Mouse (Mus musculus) stomach, postnatal 0 days (tissue): ENCODE measurements around the gene Tmprss4.

Experiments
- CTCF ChIP-seq: IDR thresholded peaks from 2 replicates; pipeline ENCODE4 v1.5.1; 2016; ENCODE audit warnings: antibody characterized with exemption, low read depth, mild to moderate bottlenecking, moderate library complexity
- EP300 ChIP-seq: optimal IDR thresholded peaks from 2 replicates; pipeline ENCODE3; 2016; ENCODE audit warnings: antibody characterized with exemption

DNA sequence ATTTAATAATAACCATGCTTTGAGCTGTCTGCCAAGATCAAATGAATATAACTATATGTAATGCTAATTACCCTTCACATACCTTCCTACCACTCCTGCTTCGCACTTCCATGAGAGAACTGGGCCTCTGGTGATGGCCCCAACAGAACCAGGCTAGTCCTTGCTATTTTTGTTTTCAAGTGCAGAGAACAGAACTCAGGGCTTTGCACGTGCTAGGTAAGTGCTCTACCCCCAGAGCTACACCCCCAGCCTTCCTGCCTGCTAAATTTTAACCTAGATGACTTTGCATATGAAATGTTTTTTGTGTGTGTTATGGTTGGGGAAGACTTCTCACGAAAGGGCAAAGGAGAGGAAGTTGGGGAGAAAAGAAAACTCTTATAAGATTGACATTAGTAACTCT lies 21.4 kb downstream of the Tmprss4 start:
- TF ChIP-seq CTCF (no peak), EP300 (no peak)
